ENCODE assay signal across 8 mouse cellular contexts in genomic region chr5:117414611-117415010, GRCm38 (mm10). TPM values are rescaled to one million over a fixed set of nuclear protein-coding genes. Genes with fewer than 3 reads are reported as not detected.
A peak's percentile ranks its signal among the peaks of the same experiment; 100 is the strongest.
DNase-seq lines count a peak whose midpoint lies in the region; ATAC-seq and TF ChIP-seq lines count a peak whose summit lies in the region.

No protein-coding gene starts in this region.

- no peak for TF ChIP-seq EP300 in lung, postnatal 0 days (IDR thresholded peaks at IDR 0.05)

- no peak overlapping the region for H3K4me3 ChIP-seq in lung, postnatal 0 days (ENCODE audit: low read depth, low read length)

- H3K9me3 ChIP-seq in lung, postnatal 0 days (ENCODE audit: low read length): no peaks in the 10 kb centered on the region

- peak; percentile 45 to 49 for DNase-seq in cerebellum, adult 18-20 months
- no peak for DNase-seq in cerebellum, postnatal 4 days (ENCODE audit: low spot score in 2 of 2)
- no peak for DNase-seq in lung, postnatal 0 days (ENCODE audit: low spot score)
- DNase-seq in lung, postnatal 4 days: no peak
- DNase-seq in left cerebral cortex, adult 9 months (ENCODE audit: low spot score in 2 of 2): peak; percentile 15 to 16
- DNase-seq in right cerebral cortex, postnatal 25 days: peak; percentile 31
- DNase-seq in adrenal gland, postnatal 25 days: no peak
- DNase-seq in ovary, postnatal 14 days (ENCODE audit: low spot score): no peak

- 6% methylated on average over 10 of the region's 10 CpGs for WGBS in lung, postnatal 0 days

- no peaks in the 10 kb centered on the region for H3K4me1 ChIP-seq in lung, postnatal 0 days (ENCODE audit: insufficient read depth, low read depth, low read length)

- H3K27me3 ChIP-seq in lung, postnatal 0 days (replicated peaks; ENCODE audit: insufficient read depth, low read length): peaks cover 18% of the 10 kb centered on the region

- H3K27ac ChIP-seq in lung, postnatal 0 days (ENCODE audit: low read length): no peak overlapping the region

- H3K36me3 ChIP-seq in lung, postnatal 0 days (ENCODE audit: insufficient read depth, low read length): no peaks in the 10 kb centered on the region

- no peak for ATAC-seq in lung, postnatal 0 days

- no peak overlapping the region for H3K9ac ChIP-seq in lung, postnatal 0 days (replicated peaks; ENCODE audit: low read depth)

- peak overlapping the region; percentile 73 for H3K4me2 ChIP-seq in lung, postnatal 0 days (replicated peaks; ENCODE audit: low read depth, low read length)

- no peak for TF ChIP-seq CTCF in lung, postnatal 0 days (IDR thresholded peaks at IDR 0.05)

RNA-seq across cellular contexts. Expression of gene Ksr2, which starts 0.8 kb away (rescaled TPM):
- 0.04 and 0.08 TPM in 2 replicates for polyA plus RNA-seq in lung, postnatal 0 days (2015; fragmentation: Nextera tagmentation; extraction: Ambion mirVana)
- 4.7 and 6.2 TPM in 2 replicates for total RNA-seq in adrenal gland, postnatal 25 days (2021)

RNA-seq across cellular contexts. Expression of gene Rfc5, which starts 25.8 kb away (rescaled TPM):
- polyA plus RNA-seq in lung, postnatal 0 days (2015; fragmentation: Nextera tagmentation; extraction: Ambion mirVana): 17.4 and 18.2 TPM in 2 replicates
- total RNA-seq in adrenal gland, postnatal 25 days (2021): 16.9 and 17.8 TPM in 2 replicates

RNA-seq across cellular contexts. Expression of gene Wsb2, which starts 57.5 kb away (rescaled TPM):
- 63.7 and 72.0 TPM in 2 replicates for polyA plus RNA-seq in lung, postnatal 0 days (2015; fragmentation: Nextera tagmentation; extraction: Ambion mirVana)
- total RNA-seq in adrenal gland, postnatal 25 days (2021): 124 and 135 TPM in 2 replicates

Comparison
In these comparisons a context has a peak if more than half of its experiments do, and no peak if none do; other contexts are left out.
1. DNase-seq: peak in cerebellum, adult 18-20 months (2 of 2), left cerebral cortex, adult 9 months (2 of 2) and right cerebral cortex, postnatal 25 days (single experiment); none in cerebellum, postnatal 4 days (0 of 2), lung, postnatal 0 days (single experiment), lung, postnatal 4 days (0 of 2), adrenal gland, postnatal 25 days (single experiment) and ovary, postnatal 14 days (single experiment).